Mouse (Mus musculus): Measurements from ENCODE around the gene Acly.

DNA sequence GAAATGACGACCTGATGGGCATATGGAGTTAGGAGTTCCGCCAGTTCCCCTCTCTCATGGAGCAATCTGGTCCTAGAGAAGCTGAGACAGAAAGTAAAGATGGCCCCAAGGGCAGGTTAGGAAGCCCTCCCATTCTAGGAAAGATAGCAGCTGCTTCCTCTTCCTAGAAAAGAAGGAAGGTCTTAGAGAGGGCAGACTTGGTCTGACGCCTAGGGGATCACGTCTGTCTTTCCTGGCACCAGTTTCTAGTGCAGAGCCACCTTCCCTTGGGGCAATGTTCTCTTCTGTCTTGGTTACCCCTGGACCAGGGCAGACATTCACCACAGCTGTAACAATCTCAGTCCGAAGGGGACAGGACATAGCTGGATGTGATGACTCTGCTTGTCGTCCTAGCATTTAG lies 20.3 kb upstream of the Acly start:
- TF ChIP-seq CTCF (IDR thresholded peaks at IDR 0.05; ENCODE audit: low read depth, low read length) (no peak), EP300 (IDR thresholded peaks at IDR 0.05; ENCODE audit: insufficient read depth, low read depth, low read length) (no peak), POLR2A (IDR thresholded peaks at IDR 0.05; ENCODE audit: insufficient read depth, low read length) (no peak)
